Mouse (Mus musculus) cerebellum, adult 2 months (tissue): ENCODE measurements around the gene Slc25a15.

ENCODE experiments used
- CTCF ChIP-seq: fragments of 200-500 bp; IDR thresholded peaks from 2 replicates; pipeline ENCODE4 v1.5.1; 2011; ENCODE audit warnings: low read depth, mild to moderate bottlenecking, control low read depth, low read length, moderate library complexity, borderline replicate concordance; ENCODE audit not compliant: insufficient read depth
- POLR2A ChIP-seq: fragments of 200-500 bp; IDR thresholded peaks from 2 replicates; pipeline ENCODE4 v1.6.1; 2011; ENCODE audit warnings: low read length, control low read depth, borderline replicate concordance; ENCODE audit not compliant: insufficient read depth

- TF ChIP-seq CTCF (no peak), POLR2A (no peak)
Measured at GRCm38 (mm10) chr8:22405733-22406132, 7.3 kb upstream of the Slc25a15 start.
